Mouse (Mus musculus) heart, postnatal 0 days (tissue): ENCODE measurements at regions not wholly inside any gene's neighbourhood (a gene's known extent, or its start where the extent isn't known, plus 50 kb on each side); places are given as distances from the start of the nearest gene placed in this dataset.

Source experiments
- CTCF ChIP-seq: IDR thresholded peaks from 2 replicates; pipeline ENCODE4 v1.5.1; 2016; ENCODE audit warnings: antibody characterized with exemption, control low read depth, low read depth
- EP300 ChIP-seq: IDR thresholded peaks from 2 replicates; pipeline ENCODE4 v1.6.1; 2016; ENCODE audit warnings: antibody characterized with exemption, low read depth

GRCm38 (mm10) chr4:84001645-84002044 lies 476.3 kb downstream of the Ccdc171 start:
- no peak for TF ChIP-seq CTCF
- no peak for TF ChIP-seq EP300
